Mouse (Mus musculus) heart, adult 2 months (tissue): ENCODE measurements around the gene Gpbar1. TPM values are rescaled to one million over a fixed set of nuclear protein-coding genes. Genes with fewer than 3 reads are reported as not detected.

Experiments
- DNase-seq, 2 experiments: peaks; one replicate each; pipeline ENCODE4 v3.0.0; 2021
- H3K27ac ChIP-seq: fragments of 200-600 bp; 2 replicates; pipeline ENCODE4 v1.8.1; 2022
- H3K27me3 ChIP-seq: fragments of 200-500 bp; 2 replicates; pipeline ENCODE4 v1.6.1; 2012; ENCODE audit warnings: mild to moderate bottlenecking, low read length, inconsistent platforms, mixed read lengths; ENCODE audit not compliant: control insufficient read depth, insufficient read depth
- H3K36me3 ChIP-seq: fragments of 200-500 bp; 2 replicates; pipeline ENCODE4 v1.6.1; 2012; ENCODE audit warnings: low read length, inconsistent platforms; ENCODE audit not compliant: control insufficient read depth, insufficient read depth
- H3K4me1 ChIP-seq: fragments of 200-500 bp; 2 replicates; pipeline ENCODE4 v1.6.1; 2011; ENCODE audit warnings: low read length; ENCODE audit not compliant: control insufficient read depth, insufficient read depth
- H3K4me3 ChIP-seq: fragments of 200-600 bp; 2 replicates; pipeline ENCODE4 v1.8.1; 2022
- H3K79me2 ChIP-seq: fragments of 200-500 bp; replicated peaks from 2 replicates; pipeline ENCODE4 v1.6.1; 2012; ENCODE audit warnings: mild to moderate bottlenecking, inconsistent platforms, low read length, moderate library complexity, mixed read lengths; ENCODE audit not compliant: control insufficient read depth, insufficient read depth
- H3K9ac ChIP-seq: fragments of 200-500 bp; 2 replicates; pipeline ENCODE4 v1.6.1; 2012; ENCODE audit warnings: low read depth, mild to moderate bottlenecking, control low read depth, inconsistent platforms, low read length, mixed read lengths
- CTCF ChIP-seq: fragments of 200-600 bp; IDR thresholded peaks from 2 replicates; pipeline ENCODE4 v1.8.1; 2022; ENCODE audit warnings: antibody characterized with exemption, mild to moderate bottlenecking, moderate library complexity
- EP300 ChIP-seq: fragments of 200-500 bp; IDR thresholded peaks from 2 replicates; pipeline ENCODE4 v1.6.1; 2011; ENCODE audit warnings: low read depth, low read length, control low read depth; ENCODE audit not compliant: insufficient read depth
- POLR2A ChIP-seq: fragments of 200-500 bp; IDR thresholded peaks from 2 replicates; pipeline ENCODE4 v1.6.1; 2011; ENCODE audit warnings: mild to moderate bottlenecking, low read depth, low read length, control low read depth; ENCODE audit not compliant: insufficient read depth
- WGBS: fragments of 180-500 bp; shearing (Covaris S2); methylation state at CpG from one replicate; pipeline ENCODE4 v1.1.7; 2018; 5-methylcytosine and 5-hydroxymethylcytosine counted together
- intact Hi-C: fragments of 180-260 bp; cut with DNase I; formaldehyde crosslinking; loops from one replicate; pipeline ENCODE4 v1.15.1; 2025
- polyA plus RNA-seq: library from polyadenylated mRNA; depleted of rRNA; stranded (reverse); fragments of >200 nt; gene quantifications from 2 replicates; pipeline ENCODE4 v1.2.3, GENCODE M21; 2012
- total RNA-seq, 2 experiments: library from RNA; stranded (reverse); gene quantifications; 2 replicates each; pipeline ENCODE4 v1.2.3; 2021

The Gpbar1 gene
- total and polyA plus RNA-seq, 3 experiments = 0.14 TPM; not detected in 2

DNA sequence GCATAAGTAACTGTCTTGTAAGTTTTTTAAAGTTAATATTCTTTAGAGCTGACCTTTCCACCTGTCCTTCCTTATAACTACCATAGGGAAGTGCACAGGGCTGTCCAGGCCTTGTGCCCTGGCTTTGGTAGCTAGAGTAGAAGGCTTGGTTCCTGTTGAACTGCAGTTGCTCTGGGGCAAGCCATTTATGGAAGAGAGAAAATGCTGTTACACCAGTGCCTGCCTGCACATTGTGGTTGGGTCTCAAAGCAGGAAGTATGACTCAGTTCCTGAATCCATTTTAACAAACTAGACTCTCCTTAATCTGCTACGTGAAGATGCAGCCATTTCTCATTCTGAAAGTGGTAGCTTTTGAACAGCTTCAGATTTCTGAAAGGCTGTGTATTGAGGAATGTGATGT is 29.6 kb upstream of the Gpbar1 start:
- peak; percentile 40 to 71 for DNase-seq
- Histone ChIP-seq H3K27me3 (no peaks in the 10 kb centered on the region), H3K4me1 (peaks cover 22% of the 10 kb centered on the region), H3K36me3 (peaks cover 63% of the 10 kb centered on the region), H3K79me2 (peaks cover 7% of the 10 kb centered on the region), H3K27ac (peak overlapping the region; percentile 82), H3K9ac (no peak overlapping the region), H3K4me3 (peak overlapping the region; percentile 13; the same call in 1 of the 2 replicates)
- WGBS = 12% methylated on average over 1 of the region's 1 CpGs
- TF ChIP-seq POLR2A (0 out of 2 replicates have a peak, but pooled peaks have one; percentile 21), CTCF (no peak), EP300 (peak; percentile 55; the same call in 1 of the 2 replicates)
- intact Hi-C loops = no loop called here

DNA sequence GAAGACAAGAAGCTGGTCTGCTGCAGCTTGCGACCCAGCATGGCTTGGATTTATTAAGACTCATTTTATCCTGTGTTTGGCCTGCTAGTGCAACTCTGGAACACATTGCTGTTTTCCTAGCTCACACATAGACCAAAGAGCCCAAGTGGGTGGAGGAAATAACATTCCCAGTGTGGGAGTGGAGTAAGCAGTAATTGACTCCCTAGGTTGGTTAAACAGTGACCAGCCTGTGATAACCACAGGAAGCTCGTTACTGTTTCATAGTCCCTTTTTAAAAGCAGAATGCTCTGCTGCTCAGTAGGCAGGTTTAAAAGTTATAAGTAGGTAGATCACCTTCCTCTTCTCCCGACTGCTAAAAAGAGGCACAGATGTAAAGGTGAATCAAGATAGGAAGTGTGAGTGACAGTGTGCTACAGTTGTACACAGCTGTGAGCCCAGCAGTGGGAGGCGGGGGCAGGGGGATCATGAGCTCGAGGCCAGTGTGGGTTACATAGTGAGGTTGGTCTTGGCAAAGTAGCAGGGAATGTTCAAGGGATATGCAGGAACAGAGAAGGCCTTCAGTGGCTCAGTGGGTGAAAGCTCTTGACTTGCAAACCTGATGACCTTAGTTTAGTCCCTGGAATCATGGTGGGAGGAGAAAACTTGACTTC is 28.9 kb upstream of the Gpbar1 start:
- DNase-seq = peak in 1 of 2 experiments; percentile 20
- peaks cover 6% of the 10 kb centered on the region for H3K79me2 ChIP-seq
- WGBS = 33% methylated on average over 5 of the region's 5 CpGs
- H3K4me3 ChIP-seq = peak overlapping the region; percentile 13; the same call in 1 of the 2 replicates
- peaks cover 21% of the 10 kb centered on the region for H3K4me1 ChIP-seq
- H3K27ac ChIP-seq = peak overlapping the region; percentile 82
- no peaks in the 10 kb centered on the region for H3K27me3 ChIP-seq
- H3K36me3 ChIP-seq = peaks cover 61% of the 10 kb centered on the region
- TF ChIP-seq EP300 (no peak), POLR2A (no peak), CTCF (no peak)
- intact Hi-C loops = no loop called here
- no peak overlapping the region for H3K9ac ChIP-seq

DNA sequence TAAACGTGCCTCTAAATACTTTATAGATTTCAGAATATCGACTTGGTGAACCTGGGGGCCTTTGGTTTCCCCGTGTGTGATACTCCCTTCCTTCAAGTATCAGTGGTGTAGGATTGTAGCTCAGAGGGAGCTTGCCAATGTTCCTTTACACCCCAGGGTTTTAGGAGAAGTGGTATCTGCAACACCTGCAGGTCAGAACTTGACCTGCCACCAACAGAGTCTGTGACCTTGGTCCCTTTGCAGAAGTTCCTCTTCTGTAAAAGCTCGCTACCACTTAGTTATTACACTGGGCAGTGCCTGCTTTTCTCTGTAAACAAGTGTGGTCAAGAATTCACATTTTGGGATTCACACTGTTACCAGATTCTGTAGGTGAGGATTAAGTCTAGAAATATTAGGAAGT is 28.3 kb upstream of the Gpbar1 start:
- Histone ChIP-seq H3K79me2 (peaks cover 5% of the 10 kb centered on the region), H3K9ac (no peak overlapping the region), H3K4me3 (no peak overlapping the region), H3K36me3 (peaks cover 60% of the 10 kb centered on the region), H3K4me1 (peaks cover 21% of the 10 kb centered on the region), H3K27me3 (no peaks in the 10 kb centered on the region), H3K27ac (peak overlapping the region; percentile 21; the same call in 1 of the 2 replicates)
- DNase-seq = no peak
- TF ChIP-seq CTCF = no peak
- TF ChIP-seq EP300 = no peak
- no peak for TF ChIP-seq POLR2A
- intact Hi-C loops = loop anchor here (2.0 kb wide), 1 partner anchor 13 kb away; the partner anchor contains the start of gene Arpc2
- 79% methylated on average over 4 of the region's 4 CpGs for WGBS

DNA sequence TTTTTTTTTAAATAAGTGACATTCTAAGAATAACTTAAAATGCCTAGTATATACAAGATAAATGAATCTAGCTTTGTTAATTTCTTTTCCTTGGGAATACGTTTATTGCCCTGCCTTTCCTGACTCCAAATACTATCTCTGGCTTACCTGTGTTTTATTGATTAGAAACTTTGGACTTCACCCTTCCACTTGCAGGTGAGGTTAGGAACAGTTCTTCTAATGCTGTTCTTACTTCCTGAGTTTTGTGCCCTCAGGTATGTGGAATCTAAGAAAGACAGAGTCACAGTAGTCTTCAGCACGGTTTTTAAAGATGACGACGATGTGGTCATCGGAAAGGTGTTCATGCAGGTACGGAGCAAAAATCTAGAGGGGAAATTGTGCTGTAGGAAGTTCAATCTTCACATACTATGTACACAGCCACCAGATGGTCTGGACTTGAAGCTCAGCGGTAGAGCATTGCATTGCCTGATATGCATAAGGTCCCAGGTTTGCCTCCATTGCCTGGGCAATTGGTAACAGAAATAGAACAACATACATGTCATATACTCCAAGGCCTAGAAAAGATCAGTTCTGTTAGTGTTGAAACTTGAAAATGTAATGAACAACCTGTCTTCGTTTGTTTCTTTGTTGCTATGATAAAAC is 22.5 kb upstream of the Gpbar1 start:
- no peaks in the 10 kb centered on the region for H3K27me3 ChIP-seq
- peaks cover 4% of the 10 kb centered on the region for H3K4me1 ChIP-seq
- intact Hi-C loops = no loop called here
- no peak overlapping the region for H3K9ac ChIP-seq
- DNase-seq = no peak
- peaks cover 3% of the 10 kb centered on the region; the same call in 1 of the 2 replicates for H3K79me2 ChIP-seq
- H3K4me3 ChIP-seq = no peak overlapping the region
- 93% methylated on average over 8 of the region's 8 CpGs for WGBS
- TF ChIP-seq CTCF = no peak
- TF ChIP-seq EP300 = no peak
- no peak for TF ChIP-seq POLR2A
- no peak overlapping the region for H3K27ac ChIP-seq
- H3K36me3 ChIP-seq = peaks cover 23% of the 10 kb centered on the region

DNA sequence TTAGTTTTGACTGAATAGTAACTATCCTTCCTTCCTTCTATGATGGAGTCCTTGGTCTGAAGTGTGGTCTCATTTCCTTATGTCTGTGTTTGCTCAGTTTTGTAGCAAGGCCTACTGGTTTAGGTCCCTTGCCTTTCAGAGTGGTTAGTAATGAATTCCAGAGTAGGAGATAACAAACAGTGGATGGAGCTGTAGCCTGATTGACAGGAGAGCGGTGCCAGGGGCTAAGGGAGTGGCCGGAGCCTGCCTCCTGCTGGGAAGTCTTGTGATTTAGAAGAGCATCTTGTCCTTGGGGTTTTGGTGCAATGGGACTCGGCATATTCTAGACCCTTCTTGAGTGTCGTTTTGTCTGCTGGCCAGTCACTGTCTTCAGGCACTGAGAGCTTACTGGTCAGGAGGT is 21.6 kb upstream of the Gpbar1 start:
- no peak overlapping the region for H3K27ac ChIP-seq
- H3K4me1 ChIP-seq = peaks cover 4% of the 10 kb centered on the region
- no peaks in the 10 kb centered on the region for H3K27me3 ChIP-seq
- no peak overlapping the region for H3K4me3 ChIP-seq
- intact Hi-C loops = no loop called here
- no peak overlapping the region for H3K9ac ChIP-seq
- peaks cover 15% of the 10 kb centered on the region for H3K36me3 ChIP-seq
- 54% methylated on average over 4 of the region's 4 CpGs for WGBS
- no peak for DNase-seq
- peaks cover 3% of the 10 kb centered on the region; the same call in 1 of the 2 replicates for H3K79me2 ChIP-seq
- no peak for TF ChIP-seq EP300
- peak; percentile 31 for TF ChIP-seq CTCF

DNA sequence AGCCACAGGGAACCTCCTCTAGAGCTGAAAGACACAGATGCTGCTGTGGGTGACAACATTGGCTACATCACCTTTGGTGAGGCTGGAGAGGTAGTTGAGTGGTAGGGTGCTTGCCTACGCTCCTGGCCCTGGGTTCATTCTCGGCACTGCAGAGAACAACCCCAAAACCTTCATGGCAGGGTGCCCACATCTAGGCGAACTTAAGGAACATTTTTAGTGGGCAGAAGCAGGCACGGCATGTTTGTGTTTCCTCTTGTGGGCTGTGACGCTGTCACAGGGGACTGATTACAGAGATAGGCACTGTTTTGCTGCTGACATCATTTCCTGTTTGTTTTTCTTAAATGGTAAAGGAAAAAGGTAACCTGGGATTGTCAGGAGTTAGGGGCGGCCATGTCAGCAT is 15.8 kb upstream of the Gpbar1 start:
- no peak for DNase-seq
- H3K9ac ChIP-seq = no peak overlapping the region
- no peaks in the 10 kb centered on the region for H3K36me3 ChIP-seq
- intact Hi-C loops = no loop called here
- TF ChIP-seq EP300 (no peak), CTCF (no peak), POLR2A (no peak)
- 0 out of 2 replicates have a peak, but pooled peaks cover 4% of the 10 kb centered on the region for H3K4me1 ChIP-seq
- no peaks in the 10 kb centered on the region for H3K27me3 ChIP-seq
- H3K4me3 ChIP-seq = no peak overlapping the region
- 49% methylated on average over 6 of the region's 6 CpGs for WGBS
- no peaks in the 10 kb centered on the region for H3K79me2 ChIP-seq
- no peak overlapping the region; the same call in 1 of the 2 replicates for H3K27ac ChIP-seq
